Mouse (Mus musculus): ENCODE results near the gene Fras1. TPM values are rescaled to one million over a fixed set of nuclear protein-coding genes. Genes with fewer than 3 reads are reported as not detected.

Gene Fras1
- total and polyA plus RNA-seq, 2 experiments from 2014 or later, result 2.2 to 6.2 TPM

DNA sequence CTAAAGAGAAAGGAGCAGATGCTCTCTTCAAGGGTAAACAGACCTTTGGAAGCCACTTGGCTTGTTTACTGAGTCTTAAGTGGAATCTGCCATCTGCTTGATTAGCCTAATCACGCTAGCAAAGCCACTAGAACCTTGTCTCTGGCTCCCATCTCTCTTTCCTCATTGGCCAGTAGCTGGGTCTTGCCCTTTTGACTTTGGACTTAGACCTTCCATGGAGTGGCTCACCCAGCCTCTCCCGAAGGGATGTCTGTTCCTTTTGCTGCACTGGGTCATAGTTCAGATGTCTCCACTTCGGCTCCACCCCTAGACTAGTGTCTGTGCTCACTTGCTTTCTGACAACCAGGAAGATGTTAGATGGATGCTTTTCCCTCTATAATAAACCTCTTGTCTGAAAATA, 28.8 kb downstream of the Fras1 start:
- H3K36me3 ChIP-seq (ENCODE audit: insufficient read depth), result no peaks in the 10 kb centered on the region
- H3K4me3 ChIP-seq (ENCODE audit: low read depth, low read length), result no peak overlapping the region
- H3K27me3 ChIP-seq (ENCODE audit: insufficient read depth, low read length), result no peaks in the 10 kb centered on the region
- H3K9ac ChIP-seq, result no peak overlapping the region
- H3K4me1 ChIP-seq (ENCODE audit: insufficient read depth), result no peaks in the 10 kb centered on the region
- H3K9me3 ChIP-seq (ENCODE audit: low read length), result no peaks in the 10 kb centered on the region
- DNase-seq, result no peak
- H3K4me2 ChIP-seq (ENCODE audit: low read depth), result no peak overlapping the region
- no peak for TF ChIP-seq CTCF (IDR thresholded peaks at IDR 0.05; ENCODE audit: low read depth)
- no peak for ATAC-seq
- WGBS, result 72% methylated on average over 3 of the region's 3 CpGs
- no peak overlapping the region for H3K27ac ChIP-seq (ENCODE audit: low read depth, low read length)

DNA sequence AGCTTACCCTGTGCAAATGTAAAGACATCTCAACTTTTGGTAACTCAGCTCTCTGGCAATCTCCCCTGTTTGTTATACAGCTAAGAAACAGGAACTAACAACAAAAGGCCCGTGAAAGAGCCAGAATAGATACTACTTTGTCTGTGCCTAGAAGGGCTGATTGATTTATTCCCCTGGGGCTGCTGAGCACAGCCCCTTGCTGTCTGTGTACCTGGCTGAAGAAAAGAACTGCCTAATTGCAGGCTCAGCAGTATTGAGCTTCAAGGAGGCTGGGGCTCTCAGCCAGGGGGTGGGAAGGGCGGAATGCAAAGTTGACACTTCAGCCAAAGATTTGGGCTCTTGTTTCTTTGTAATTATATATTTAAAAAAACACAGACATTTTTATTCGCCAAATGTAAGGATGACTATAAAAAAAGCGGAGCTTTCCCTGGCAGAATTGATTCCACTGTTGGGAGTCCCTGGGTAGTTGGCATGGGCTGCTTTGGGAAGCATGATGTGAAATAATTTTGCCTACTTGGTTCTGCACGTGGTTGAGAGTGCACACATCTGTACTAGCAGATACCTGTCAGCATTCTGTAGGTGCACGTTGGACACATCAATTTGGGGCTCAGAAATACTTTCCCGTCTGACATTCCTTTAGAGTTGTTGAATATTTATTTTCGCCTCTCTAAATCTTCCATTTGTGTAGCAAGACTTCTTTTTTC, 31.5 kb downstream of the Fras1 start:
- Histone ChIP-seq H3K27ac (ENCODE audit: low read depth, low read length) (no peak overlapping the region), H3K36me3 (ENCODE audit: insufficient read depth) (no peaks in the 10 kb centered on the region), H3K9ac (no peak overlapping the region), H3K9me3 (ENCODE audit: low read length) (no peaks in the 10 kb centered on the region), H3K4me2 (ENCODE audit: low read depth) (no peak overlapping the region), H3K4me1 (ENCODE audit: insufficient read depth) (no peaks in the 10 kb centered on the region), H3K4me3 (ENCODE audit: low read depth, low read length) (no peak overlapping the region), H3K27me3 (ENCODE audit: insufficient read depth, low read length) (no peaks in the 10 kb centered on the region)
- no peak for DNase-seq
- no peak for ATAC-seq
- 36% methylated on average over 8 of the region's 8 CpGs for WGBS
- TF ChIP-seq CTCF (IDR thresholded peaks at IDR 0.05; ENCODE audit: low read depth), result no peak

DNA sequence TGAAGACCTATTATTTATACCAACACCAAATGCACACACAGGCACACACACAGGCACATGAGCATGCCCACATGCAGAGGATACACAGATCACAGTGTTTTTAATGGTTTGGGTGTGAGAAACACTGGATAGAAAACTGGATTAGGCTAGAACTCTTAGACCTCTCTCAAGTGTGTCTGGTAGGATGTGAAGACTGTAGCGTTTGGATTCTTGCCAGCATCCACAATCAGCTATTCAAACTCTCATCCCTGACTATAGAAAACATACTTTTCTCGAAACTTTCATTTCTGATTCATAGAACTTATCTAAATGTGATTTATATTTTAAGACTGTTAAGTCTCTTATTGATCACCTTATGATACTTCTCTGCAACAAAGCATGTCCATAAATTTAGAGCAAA, 34.5 kb downstream of the Fras1 start:
- no peak for ATAC-seq
- Histone ChIP-seq H3K9ac (no peak overlapping the region), H3K4me1 (ENCODE audit: insufficient read depth) (no peaks in the 10 kb centered on the region), H3K36me3 (ENCODE audit: insufficient read depth) (no peaks in the 10 kb centered on the region), H3K27ac (ENCODE audit: low read depth, low read length) (no peak overlapping the region), H3K4me2 (ENCODE audit: low read depth) (no peak overlapping the region), H3K27me3 (ENCODE audit: insufficient read depth, low read length) (no peaks in the 10 kb centered on the region), H3K4me3 (ENCODE audit: low read depth, low read length) (no peak overlapping the region), H3K9me3 (ENCODE audit: low read length) (no peaks in the 10 kb centered on the region)
- no peak for DNase-seq
- TF ChIP-seq CTCF (IDR thresholded peaks at IDR 0.05; ENCODE audit: low read depth), result no peak
- 63% methylated on average over 2 of the region's 2 CpGs for WGBS

DNA sequence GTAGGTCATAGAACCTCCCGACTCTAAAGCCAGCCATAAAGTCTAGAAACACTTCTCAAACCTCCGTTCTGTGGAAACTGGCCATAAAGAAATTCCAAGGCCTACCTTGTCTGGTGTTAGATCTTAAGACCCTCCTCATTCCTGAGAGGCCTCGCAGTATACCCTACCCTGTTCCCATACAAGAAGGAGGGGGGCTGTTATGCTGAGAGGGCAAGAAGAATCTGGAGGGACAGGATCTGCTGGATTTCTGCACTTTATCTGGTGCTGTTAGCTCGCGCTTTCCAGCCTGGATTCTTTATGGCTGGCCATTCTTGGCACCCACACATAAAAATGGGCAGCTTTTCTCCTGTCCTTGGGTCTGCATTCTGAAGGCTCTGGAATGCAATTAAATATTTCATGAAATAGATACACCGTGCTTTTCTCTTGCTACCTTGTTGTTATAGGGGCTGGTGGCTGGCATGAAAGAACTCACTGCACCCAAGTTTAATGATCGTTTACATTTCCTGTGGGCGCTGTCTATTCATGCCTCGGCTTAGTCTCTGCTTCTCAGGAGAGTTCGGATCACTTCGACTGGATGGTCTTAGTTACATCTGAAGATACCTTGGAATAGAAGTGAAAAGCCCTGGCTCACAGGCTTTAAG, 39.1 kb downstream of the Fras1 start:
- H3K36me3 ChIP-seq (ENCODE audit: insufficient read depth), result no peaks in the 10 kb centered on the region
- peaks cover 4% of the 10 kb centered on the region; the same call in 1 of the 2 replicates for H3K4me1 ChIP-seq (ENCODE audit: insufficient read depth)
- no peak overlapping the region for H3K27ac ChIP-seq (ENCODE audit: low read depth, low read length)
- DNase-seq (no peak), ATAC-seq (no peak)
- no peaks in the 10 kb centered on the region for H3K27me3 ChIP-seq (ENCODE audit: insufficient read depth, low read length)
- H3K9me3 ChIP-seq (ENCODE audit: low read length), result no peaks in the 10 kb centered on the region
- no peak overlapping the region for H3K4me3 ChIP-seq (ENCODE audit: low read depth, low read length)
- no peak overlapping the region for H3K9ac ChIP-seq
- no peak for TF ChIP-seq CTCF (IDR thresholded peaks at IDR 0.05; ENCODE audit: low read depth)
- 71% methylated on average over 11 of the region's 11 CpGs for WGBS
- H3K4me2 ChIP-seq (ENCODE audit: low read depth), result no peak overlapping the region

DNA sequence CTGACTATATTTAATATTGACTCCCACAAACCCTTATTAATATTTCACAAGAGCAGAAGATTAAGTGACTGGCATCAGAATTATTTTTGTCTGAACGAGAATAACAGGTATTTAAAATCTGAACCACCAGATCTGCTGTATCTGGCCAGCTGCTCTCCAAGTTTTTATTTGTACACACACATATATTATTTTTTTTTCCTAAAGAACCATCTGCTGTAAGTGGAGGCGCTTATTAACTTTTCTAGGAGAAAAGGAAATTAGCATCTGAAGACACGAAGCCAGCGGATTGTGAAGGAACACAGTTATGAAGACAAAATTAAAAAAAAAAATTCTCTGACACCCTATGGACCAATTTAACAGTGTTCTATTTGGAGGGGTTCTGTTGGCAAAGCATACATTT, 43.4 kb downstream of the Fras1 start:
- 55% methylated on average over 4 of the region's 4 CpGs for WGBS
- no peak; the same call in 1 of the 2 replicates for ATAC-seq

DNA sequence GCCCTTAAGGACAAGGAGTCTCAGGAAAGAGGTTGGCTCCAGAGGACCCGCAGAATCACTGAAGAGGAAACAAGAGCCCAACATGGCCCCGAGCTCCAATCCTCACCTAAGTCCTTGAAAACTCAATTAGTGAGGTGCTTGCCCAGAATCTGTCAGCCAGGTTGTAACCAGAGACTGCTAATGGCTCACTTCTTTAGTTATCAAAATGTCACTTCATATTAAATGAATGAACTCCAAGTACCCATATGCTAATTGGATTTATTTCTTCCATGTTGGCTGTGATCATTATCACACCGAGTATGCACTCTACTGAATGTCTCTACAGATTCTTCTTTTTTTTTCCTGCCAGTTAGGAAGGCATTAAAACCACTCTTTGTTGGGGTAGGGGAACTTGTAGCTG, 47.8 kb downstream of the Fras1 start:
- H3K27me3 ChIP-seq (ENCODE audit: insufficient read depth, low read length), result no peaks in the 10 kb centered on the region
- ATAC-seq (no peak), DNase-seq (no peak)
- no peak for TF ChIP-seq CTCF (IDR thresholded peaks at IDR 0.05; ENCODE audit: low read depth)
- no peak overlapping the region for H3K9ac ChIP-seq
- no peak overlapping the region for H3K4me3 ChIP-seq (ENCODE audit: low read depth, low read length)
- no peak overlapping the region for H3K4me2 ChIP-seq (ENCODE audit: low read depth)
- no peaks in the 10 kb centered on the region for H3K36me3 ChIP-seq (ENCODE audit: insufficient read depth)
- H3K27ac ChIP-seq (ENCODE audit: low read depth, low read length), result no peak overlapping the region
- H3K4me1 ChIP-seq (ENCODE audit: insufficient read depth), result peaks cover 4% of the 10 kb centered on the region; the same call in 1 of the 2 replicates
- WGBS, result 29% methylated on average over 3 of the region's 3 CpGs
- H3K9me3 ChIP-seq (ENCODE audit: low read length), result no peaks in the 10 kb centered on the region

More for the DNA sequence above, 43.4 kb downstream of the Fras1 start:
- Histone ChIP-seq H3K27ac (ENCODE audit: low read depth, low read length) (no peak overlapping the region), H3K4me2 (ENCODE audit: low read depth) (no peak overlapping the region), H3K9me3 (ENCODE audit: low read length) (no peaks in the 10 kb centered on the region), H3K4me1 (ENCODE audit: insufficient read depth) (peaks cover 4% of the 10 kb centered on the region; the same call in 1 of the 2 replicates), H3K36me3 (ENCODE audit: insufficient read depth) (no peaks in the 10 kb centered on the region), H3K4me3 (ENCODE audit: low read depth, low read length) (no peak overlapping the region), H3K9ac (no peak overlapping the region), H3K27me3 (ENCODE audit: insufficient read depth, low read length) (no peaks in the 10 kb centered on the region)
- no peak for TF ChIP-seq CTCF (IDR thresholded peaks at IDR 0.05; ENCODE audit: low read depth)
- DNase-seq, result peak; percentile 25

DNA sequence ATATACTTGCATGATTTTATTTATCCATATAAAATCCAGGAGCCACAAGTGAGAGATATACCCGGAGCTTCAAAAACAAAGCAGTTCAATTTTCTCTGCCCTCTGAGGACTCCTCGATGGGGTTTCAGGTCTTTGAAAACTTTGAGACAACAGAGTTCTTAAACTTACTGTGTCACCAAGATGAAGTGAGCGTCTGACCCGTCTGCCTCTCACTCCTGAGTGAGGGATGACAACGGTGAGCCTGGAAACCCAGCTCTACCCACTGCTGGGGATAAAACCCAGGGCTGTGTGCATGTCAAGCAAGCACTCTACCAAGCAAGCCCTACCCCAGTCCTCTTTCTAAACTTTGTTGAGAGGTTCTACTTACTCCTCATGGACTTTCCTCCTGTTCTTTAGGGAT, 49.0 kb downstream of the Fras1 start:
- no peak for DNase-seq
- Histone ChIP-seq H3K36me3 (ENCODE audit: insufficient read depth) (no peaks in the 10 kb centered on the region), H3K27ac (ENCODE audit: low read depth, low read length) (no peak overlapping the region), H3K4me2 (ENCODE audit: low read depth) (no peak overlapping the region), H3K9ac (no peak overlapping the region), H3K9me3 (ENCODE audit: low read length) (no peaks in the 10 kb centered on the region), H3K4me3 (ENCODE audit: low read depth, low read length) (no peak overlapping the region), H3K4me1 (ENCODE audit: insufficient read depth) (no peaks in the 10 kb centered on the region), H3K27me3 (ENCODE audit: insufficient read depth, low read length) (no peaks in the 10 kb centered on the region)
- no peak for TF ChIP-seq CTCF (IDR thresholded peaks at IDR 0.05; ENCODE audit: low read depth)
- WGBS, result 88% methylated on average over 5 of the region's 5 CpGs
- no peak for ATAC-seq

Measured in forebrain, postnatal 0 days (tissue).